Mouse (Mus musculus) left cerebral cortex, adult 2 months (tissue): Measurements from ENCODE around the gene Syncrip. TPM values are rescaled to one million over a fixed set of nuclear protein-coding genes. Genes with fewer than 3 reads are reported as not detected.

Experiments used
- DNase-seq, 2 experiments: peaks; one replicate each; pipeline ENCODE4 v3.0.0; 2021 to 2022; ENCODE audit warnings: low spot score in 2 of 2, mixed read lengths in 1 of 2; ENCODE audit errors: extremely low spot score in 1 of 2
- H3K27ac ChIP-seq: fragments of 200-600 bp; 2 replicates; pipeline ENCODE4 v1.8.1; 2022
- H3K4me3 ChIP-seq: fragments of 200-600 bp; 2 replicates; pipeline ENCODE4 v1.8.1; 2022
- CTCF ChIP-seq: fragments of 200-600 bp; IDR thresholded peaks from 2 replicates; pipeline ENCODE4 v1.8.1; 2022; ENCODE audit warnings: antibody characterized with exemption, mild to moderate bottlenecking, moderate library complexity
- intact Hi-C: fragments of 180-260 bp; cut with DNase I; formaldehyde crosslinking; loops from one replicate; pipeline ENCODE4 v1.15.1; 2025
- total RNA-seq, 2 experiments: library from RNA; stranded (reverse); gene quantifications; 2 replicates each; pipeline ENCODE4 v1.2.3; 2021

Gene Syncrip
- total RNA-seq, 2 experiments from 2014 or later = 68.7 to 71.3 TPM

- intact Hi-C loops = no loop called here
- H3K27ac ChIP-seq = no peak overlapping the region
- TF ChIP-seq CTCF = no peak
- peak overlapping the region; percentile 82; the same call in 1 of the 2 replicates for H3K4me3 ChIP-seq
- DNase-seq = no peak
Observed at GRCm38 (mm10) chr9:88520849-88521483, 38.6 kb upstream of the Syncrip start.

- no peak overlapping the region for H3K27ac ChIP-seq
- DNase-seq = no peak
- TF ChIP-seq CTCF = no peak
- H3K4me3 ChIP-seq = no peak overlapping the region
- intact Hi-C loops = no loop called here
Observed at GRCm38 (mm10) chr9:88520122-88520848, 37.9 kb upstream of the Syncrip start.

GRCm38 (mm10) chr9:88519390-88520121 is 37.2 kb upstream of the Syncrip start:
- Histone ChIP-seq H3K27ac (no peak overlapping the region), H3K4me3 (no peak overlapping the region)
- intact Hi-C loops = no loop called here
- no peak for TF ChIP-seq CTCF
- DNase-seq = no peak

GRCm38 (mm10) chr9:88516361-88516995 is 34.1 kb upstream of the Syncrip start:
- Histone ChIP-seq H3K27ac (no peak overlapping the region), H3K4me3 (no peak overlapping the region)
- intact Hi-C loops = no loop called here
- DNase-seq = no peak
- no peak for TF ChIP-seq CTCF

GRCm38 (mm10) chr9:88515546-88515945 is 33.2 kb upstream of the Syncrip start:
- H3K4me3 ChIP-seq = no peak overlapping the region
- no peak for DNase-seq
- H3K27ac ChIP-seq = no peak overlapping the region
- no peak for TF ChIP-seq CTCF
- intact Hi-C loops = no loop called here

- Histone ChIP-seq H3K4me3 (no peak overlapping the region), H3K27ac (no peak overlapping the region)
- no peak for DNase-seq
- TF ChIP-seq CTCF = no peak
- intact Hi-C loops = no loop called here
Observed at GRCm38 (mm10) chr9:88501846-88502245, 19.5 kb upstream of the Syncrip start.

- no peak overlapping the region for H3K4me3 ChIP-seq
- TF ChIP-seq CTCF = no peak
- DNase-seq = no peak
- intact Hi-C loops = no loop called here
- H3K27ac ChIP-seq = no peak overlapping the region
Observed at GRCm38 (mm10) chr9:88500112-88500511, 17.7 kb upstream of the Syncrip start.

- intact Hi-C loops = no loop called here
- TF ChIP-seq CTCF = no peak
- DNase-seq = no peak
- no peak overlapping the region for H3K27ac ChIP-seq
- no peak overlapping the region for H3K4me3 ChIP-seq
Observed at GRCm38 (mm10) chr9:88492522-88492921, 10.1 kb upstream of the Syncrip start.

- DNase-seq = no peak
- Histone ChIP-seq H3K27ac (no peak overlapping the region), H3K4me3 (no peak overlapping the region)
- intact Hi-C loops = no loop called here
- TF ChIP-seq CTCF = no peak
Observed at GRCm38 (mm10) chr9:88484531-88484930, 2.2 kb upstream of the Syncrip start.

GRCm38 (mm10) chr9:88482829-88483396 is 539 bp upstream of the Syncrip start:
- no peak for TF ChIP-seq CTCF

GRCm38 (mm10) chr9:88481791-88482160 is 598 bp downstream of the Syncrip start:
- Histone ChIP-seq H3K4me3 (peak overlapping the region; percentile 88), H3K27ac (peak overlapping the region; percentile 89)
- TF ChIP-seq CTCF = no peak
- intact Hi-C loops = loop anchor here (1.0 to 2.0 kb wide), 3 partner anchors 42 to 67 kb away; partner anchors contain the start of genes Snx14 and Zfp949
- no peak for DNase-seq

More at GRCm38 (mm10) chr9:88482829-88483396, 539 bp upstream of the Syncrip start:
- Histone ChIP-seq H3K27ac (peak overlapping the region; percentile 96), H3K4me3 (peak overlapping the region; percentile 88)
- intact Hi-C loops = loop anchor here (1.0 to 2.0 kb wide), 3 partner anchors 40 to 65 kb away; partner anchors contain the start of genes Snx14 and Zfp949
- peak; percentile 85 for DNase-seq
